Mouse (Mus musculus) cortical plate, adult 2 months (tissue): ENCODE measurements at regions not wholly inside any gene's neighbourhood (a gene's known extent, or its start where the extent isn't known, plus 50 kb on each side); places are given as distances from the start of the nearest gene placed in this dataset.

ENCODE experiments used
- CTCF ChIP-seq: fragments of 200-500 bp; IDR thresholded peaks from 2 replicates; pipeline ENCODE4 v1.5.1; 2011; ENCODE audit warnings: mild to moderate bottlenecking, control low read depth, low read length; ENCODE audit not compliant: insufficient read depth; ENCODE audit errors: extremely low read depth
- POLR2A ChIP-seq: fragments of 200-500 bp; IDR thresholded peaks from 2 replicates; pipeline ENCODE4 v1.6.1; 2011; ENCODE audit warnings: mild to moderate bottlenecking, low read length, control low read depth; ENCODE audit not compliant: insufficient read depth; ENCODE audit errors: extremely low read depth

DNA sequence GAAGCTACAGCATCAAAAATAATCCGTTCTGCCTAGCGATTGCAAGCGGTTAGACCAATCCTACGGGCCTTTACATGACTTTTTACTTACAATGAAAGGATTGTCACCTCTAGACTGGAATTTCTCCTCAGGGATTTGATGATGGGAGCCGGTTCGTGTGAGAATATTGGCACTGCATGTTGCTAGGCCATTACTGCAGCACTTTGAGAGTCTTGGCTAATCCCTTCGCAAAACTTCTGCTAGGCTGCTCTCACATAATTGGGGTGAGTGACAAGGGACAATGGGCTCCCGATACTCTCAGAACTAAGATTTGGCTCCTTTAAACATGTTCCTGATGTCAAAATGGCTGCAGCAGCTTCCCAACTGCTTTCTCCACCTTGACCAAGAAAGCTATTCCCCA, 118.4 kb upstream of the Cnot2 start:
- TF ChIP-seq POLR2A (no peak), CTCF (no peak)
